Mouse (Mus musculus) liver, embryonic 15.5 days (tissue): ENCODE measurements around the gene Fbxo47. TPM values are rescaled to one million over a fixed set of nuclear protein-coding genes. Genes with fewer than 3 reads are reported as not detected.

Source experiments
- ATAC-seq: fragments of 200-750 bp; cut with Nextera tagmentation; 2 replicates; pipeline ENCODE4 v1.8.0; 2017; ENCODE audit warnings: moderate number of reproducible peaks, mild to moderate bottlenecking, moderate library complexity; ENCODE audit not compliant: insufficient read depth
- H3K27ac ChIP-seq: fragments of 300-500 bp; sonication (generic); replicated peaks from 2 replicates; pipeline ENCODE4 v1.5.1; 2015; ENCODE audit warnings: mild to moderate bottlenecking, inconsistent platforms
- H3K27me3 ChIP-seq: fragments of 300-500 bp; sonication (generic); 2 replicates; pipeline ENCODE4 v1.6.1; 2015; ENCODE audit warnings: mild to moderate bottlenecking, inconsistent platforms
- H3K36me3 ChIP-seq: fragments of 300-500 bp; sonication (generic); replicated peaks from 2 replicates; pipeline ENCODE4 v1.6.1; 2015; ENCODE audit warnings: moderate library complexity, mild to moderate bottlenecking, inconsistent platforms
- H3K4me1 ChIP-seq: fragments of 300-500 bp; sonication (generic); replicated peaks from 2 replicates; pipeline ENCODE4 v1.6.1; 2015; ENCODE audit warnings: inconsistent platforms
- H3K4me2 ChIP-seq: fragments of 300-500 bp; sonication (generic); 2 replicates; pipeline ENCODE4 v1.6.1; 2015; ENCODE audit warnings: moderate library complexity, mild to moderate bottlenecking, inconsistent platforms
- H3K4me3 ChIP-seq: fragments of 300-500 bp; sonication (generic); replicated peaks from 2 replicates; pipeline ENCODE4 v1.5.1; 2015; ENCODE audit warnings: mild to moderate bottlenecking, inconsistent platforms
- H3K9ac ChIP-seq: fragments of 300-500 bp; sonication (generic); 2 replicates; pipeline ENCODE4 v1.6.1; 2015; ENCODE audit warnings: moderate library complexity, mild to moderate bottlenecking, inconsistent platforms
- H3K9me3 ChIP-seq: fragments of 300-500 bp; sonication (generic); replicated peaks from 2 replicates; pipeline ENCODE4 v1.6.1; 2016; ENCODE audit warnings: inconsistent platforms
- WGBS: fragments of 180-500 bp; shearing (Covaris S2); methylation state at CpG from one replicate; pipeline ENCODE4 v1.1.7; 2015; ENCODE audit warnings: mixed read lengths; ENCODE audit not compliant: insufficient replicate concordance; 5-methylcytosine and 5-hydroxymethylcytosine counted together
- polyA plus RNA-seq: library from polyadenylated mRNA; unstranded; fragments of >200 nt; fragmentation: Nextera tagmentation; extraction: Ambion mirVana; gene quantifications from 2 replicates; pipeline ENCODE4 v1.2.1, GENCODE M21; 2015

Gene Fbxo47
- polyA plus RNA-seq, 1 experiment from 2014 or later, result 0.44 TPM

DNA sequence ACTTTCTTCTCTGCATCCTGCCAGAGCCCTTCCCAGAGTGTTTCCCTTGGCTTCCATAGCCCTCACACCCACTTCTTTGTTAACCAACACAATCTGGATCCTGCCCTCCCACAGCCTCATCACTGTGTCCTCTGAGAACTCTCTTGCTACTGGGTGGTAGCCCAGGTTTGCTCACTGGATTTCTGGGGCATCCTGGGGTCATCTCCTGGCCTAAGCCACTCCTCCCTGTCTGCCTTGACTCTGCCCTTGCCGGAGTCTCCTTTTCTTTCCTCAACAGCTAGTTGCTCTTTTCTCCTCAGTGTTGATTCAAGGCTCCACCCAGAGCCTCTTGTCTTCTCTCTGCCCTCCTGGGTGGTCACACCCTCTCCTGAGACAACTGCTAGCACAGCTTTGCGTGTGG is 22.0 kb upstream of the Fbxo47 start:
- Histone ChIP-seq H3K36me3 (no peaks in the 10 kb centered on the region), H3K27me3 (peaks cover under 1% of the 10 kb centered on the region), H3K27ac (no peak overlapping the region), H3K9ac (no peak overlapping the region), H3K4me2 (no peak overlapping the region), H3K4me1 (no peaks in the 10 kb centered on the region), H3K9me3 (no peaks in the 10 kb centered on the region), H3K4me3 (no peak overlapping the region)
- 62% methylated on average over 2 of the region's 2 CpGs for WGBS
- ATAC-seq, result no peak

DNA sequence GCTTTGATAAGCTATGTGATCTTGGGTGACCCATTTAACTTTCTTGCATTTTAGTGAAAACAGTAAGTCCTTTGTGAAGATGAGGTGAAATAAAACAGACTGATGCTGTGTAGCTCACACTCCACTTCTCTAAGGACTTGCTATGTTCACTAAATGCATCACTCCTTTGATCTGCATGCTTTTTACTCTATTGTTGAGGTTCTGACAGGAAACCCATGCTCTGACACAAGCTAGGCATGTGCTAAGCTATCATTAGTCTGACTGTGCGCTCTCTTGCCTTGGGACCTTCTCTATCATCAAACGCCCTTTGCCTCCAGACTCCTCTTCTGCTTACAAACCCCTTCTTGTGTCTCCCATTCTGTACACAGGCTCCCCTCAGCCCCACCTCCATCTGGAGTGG is 21.6 kb upstream of the Fbxo47 start:
- H3K4me2 ChIP-seq, result no peak overlapping the region
- WGBS, result 62% methylated on average over 2 of the region's 2 CpGs
- no peaks in the 10 kb centered on the region for H3K9me3 ChIP-seq
- H3K4me3 ChIP-seq, result no peak overlapping the region
- no peak overlapping the region for H3K27ac ChIP-seq
- peaks cover 4% of the 10 kb centered on the region for H3K27me3 ChIP-seq
- no peak for ATAC-seq
- H3K4me1 ChIP-seq, result no peaks in the 10 kb centered on the region
- no peak overlapping the region for H3K9ac ChIP-seq
- no peaks in the 10 kb centered on the region for H3K36me3 ChIP-seq

DNA sequence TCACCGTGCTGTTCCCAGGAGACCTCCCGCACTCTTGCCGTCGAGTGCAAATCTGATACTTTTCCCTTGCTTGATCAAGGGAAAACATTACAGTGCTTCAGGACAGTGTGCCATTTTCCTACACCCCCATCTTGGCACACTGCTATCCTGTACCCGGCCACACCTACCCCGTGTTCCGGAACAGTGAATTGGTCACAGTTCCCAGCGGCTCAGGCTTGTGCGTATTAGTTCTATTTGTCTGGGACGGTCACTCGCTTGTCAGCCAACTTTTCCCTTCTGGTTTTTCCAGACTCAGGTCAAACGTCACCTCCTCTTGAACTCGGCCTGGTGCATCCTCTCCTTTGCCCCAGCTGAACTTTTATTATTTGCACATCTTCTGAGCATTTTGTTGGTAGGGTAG is 20.8 kb upstream of the Fbxo47 start:
- Histone ChIP-seq H3K27me3 (peaks cover 10% of the 10 kb centered on the region), H3K36me3 (no peaks in the 10 kb centered on the region), H3K4me2 (no peak overlapping the region), H3K27ac (no peak overlapping the region), H3K9ac (no peak overlapping the region), H3K4me3 (no peak overlapping the region), H3K4me1 (no peaks in the 10 kb centered on the region), H3K9me3 (no peaks in the 10 kb centered on the region)
- ATAC-seq, result no peak
- WGBS, result 77% methylated on average over 13 of the region's 13 CpGs

DNA sequence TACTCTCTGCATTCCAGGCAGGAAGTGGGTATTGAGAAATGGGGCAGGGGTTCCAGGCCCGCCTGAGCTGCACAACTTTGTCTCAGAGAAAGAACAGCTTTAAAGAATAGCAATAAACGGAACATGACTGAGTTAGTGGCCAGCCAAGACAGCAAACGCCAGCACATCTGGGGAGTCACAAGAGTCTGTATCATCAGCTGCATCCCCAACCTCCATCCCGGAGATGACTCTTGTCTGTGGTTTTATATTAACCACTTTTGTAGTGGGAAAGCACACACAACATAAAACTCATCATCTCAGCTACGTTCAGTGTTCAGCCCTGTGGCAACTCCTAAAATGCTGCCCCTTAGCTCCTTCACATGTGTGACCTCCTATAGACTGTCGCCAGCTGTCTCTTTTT is 17.9 kb upstream of the Fbxo47 start:
- Histone ChIP-seq H3K36me3 (no peaks in the 10 kb centered on the region), H3K4me1 (no peaks in the 10 kb centered on the region), H3K27me3 (peaks cover 10% of the 10 kb centered on the region), H3K9me3 (no peaks in the 10 kb centered on the region), H3K4me2 (no peak overlapping the region), H3K9ac (no peak overlapping the region), H3K27ac (no peak overlapping the region), H3K4me3 (no peak overlapping the region)
- no peak for ATAC-seq
- 50% methylated on average over 6 of the region's 6 CpGs for WGBS

DNA sequence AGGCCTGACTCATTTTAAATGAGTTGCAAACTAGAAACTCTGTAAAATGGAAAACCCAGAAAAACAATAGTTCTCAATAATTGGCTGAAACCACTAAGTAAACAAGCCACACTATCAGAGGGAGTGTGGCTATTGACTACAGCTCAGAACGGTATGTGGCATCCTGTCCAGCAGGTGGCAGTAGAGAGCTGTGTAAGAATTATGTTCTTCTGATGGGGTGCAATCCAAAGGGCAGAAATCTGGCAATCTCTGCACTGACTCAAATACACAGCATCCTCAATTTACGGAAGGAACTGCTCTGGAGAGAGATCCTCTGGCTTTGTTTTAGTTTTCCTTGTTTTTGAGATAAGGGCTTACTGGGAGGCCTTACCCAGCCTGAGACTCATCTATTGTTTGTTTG is 15.9 kb upstream of the Fbxo47 start:
- 0% methylated on average over 2 of the region's 2 CpGs for WGBS
- Histone ChIP-seq H3K27ac (no peak overlapping the region), H3K27me3 (0 out of 2 replicates have a peak, but pooled peaks cover 10% of the 10 kb centered on the region), H3K36me3 (no peaks in the 10 kb centered on the region), H3K9ac (no peak overlapping the region), H3K4me1 (no peaks in the 10 kb centered on the region), H3K9me3 (no peaks in the 10 kb centered on the region), H3K4me2 (no peak overlapping the region), H3K4me3 (no peak overlapping the region)
- no peak for ATAC-seq

DNA sequence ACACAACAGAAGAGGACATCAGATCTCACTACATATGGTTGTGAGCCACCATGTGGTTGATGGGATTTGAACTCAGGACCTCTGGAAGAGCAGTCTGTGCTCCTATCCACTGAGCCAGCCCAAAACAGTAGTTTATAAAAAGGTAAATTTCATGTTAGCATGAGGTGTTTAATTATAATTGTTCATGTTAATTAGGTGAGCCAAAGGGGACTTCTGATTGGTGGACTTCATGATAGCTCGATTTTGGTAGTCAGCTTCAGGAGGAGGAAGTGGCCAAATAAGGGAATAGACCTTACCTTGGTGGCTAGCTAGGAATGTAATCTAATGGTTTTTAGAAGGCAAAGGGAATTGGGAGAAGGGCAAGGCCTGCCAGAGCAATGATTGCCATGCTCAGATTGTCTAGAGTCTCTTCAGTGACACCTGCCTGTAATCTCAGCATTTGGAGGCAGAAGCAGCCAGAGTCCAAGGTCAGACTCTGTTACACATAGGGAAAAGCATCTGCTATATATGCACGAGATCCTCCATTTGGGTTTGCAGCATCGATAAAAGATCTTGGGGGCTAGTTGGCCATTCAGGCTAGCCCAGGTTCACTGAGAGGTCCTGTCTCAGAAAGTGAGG is 13.7 kb upstream of the Fbxo47 start:
- no peak for ATAC-seq
- WGBS, result 56% methylated on average over 3 of the region's 3 CpGs
- H3K36me3 ChIP-seq, result no peaks in the 10 kb centered on the region

DNA sequence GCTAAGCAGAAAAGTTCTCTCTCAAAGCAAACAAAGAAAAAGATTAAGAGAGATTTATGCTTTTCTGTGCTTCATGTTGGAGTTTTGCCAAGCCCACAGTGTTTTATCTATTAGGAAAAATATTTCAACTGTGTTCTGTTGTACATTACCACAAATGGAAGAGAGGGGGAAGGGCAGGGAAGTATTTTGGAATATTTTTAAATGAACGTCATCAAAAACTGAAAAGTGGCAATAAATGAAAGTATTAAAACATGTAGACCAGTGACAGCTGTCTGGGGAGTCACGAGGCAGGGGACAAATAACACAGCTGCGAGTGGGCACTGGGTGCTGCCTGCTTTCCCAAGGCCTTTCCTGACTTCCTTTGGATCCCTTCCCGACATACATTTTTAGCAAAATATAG is 12.7 kb upstream of the Fbxo47 start:
- 43% methylated on average over 4 of the region's 4 CpGs for WGBS
- Histone ChIP-seq H3K36me3 (no peaks in the 10 kb centered on the region), H3K4me2 (no peak overlapping the region), H3K4me3 (no peak overlapping the region), H3K27me3 (0 out of 2 replicates have a peak, but pooled peaks cover 10% of the 10 kb centered on the region), H3K27ac (no peak overlapping the region), H3K4me1 (no peaks in the 10 kb centered on the region), H3K9ac (no peak overlapping the region), H3K9me3 (no peaks in the 10 kb centered on the region)
- ATAC-seq, result no peak

More for the DNA sequence above, 13.7 kb upstream of the Fbxo47 start:
- H3K9me3 ChIP-seq, result no peaks in the 10 kb centered on the region
- no peaks in the 10 kb centered on the region for H3K4me1 ChIP-seq
- H3K4me2 ChIP-seq, result no peak overlapping the region
- no peak overlapping the region for H3K27ac ChIP-seq
- no peak overlapping the region for H3K4me3 ChIP-seq
- 0 out of 2 replicates have a peak, but pooled peaks cover 10% of the 10 kb centered on the region for H3K27me3 ChIP-seq
- H3K9ac ChIP-seq, result no peak overlapping the region

DNA sequence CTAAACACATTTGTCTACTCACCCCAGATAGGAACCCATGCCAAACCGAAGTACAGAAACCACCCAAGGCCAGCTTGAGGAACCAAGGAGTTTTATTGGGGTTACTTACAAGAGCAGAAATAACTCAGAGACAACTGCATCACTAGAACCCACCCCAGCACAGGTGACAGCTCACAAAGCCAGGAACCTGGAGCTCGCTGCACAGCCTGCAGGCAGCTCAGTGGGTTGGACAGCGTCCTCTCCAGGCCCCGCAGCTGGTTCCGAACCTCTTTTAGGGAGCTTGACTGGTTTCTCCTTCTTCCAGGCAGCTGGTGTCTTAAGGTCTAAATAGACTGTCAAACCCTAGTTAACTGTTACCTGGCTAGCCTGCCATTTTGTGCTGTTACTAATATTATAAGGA is 7.9 kb upstream of the Fbxo47 start:
- Histone ChIP-seq H3K9me3 (no peaks in the 10 kb centered on the region), H3K4me1 (no peaks in the 10 kb centered on the region), H3K36me3 (no peaks in the 10 kb centered on the region), H3K9ac (no peak overlapping the region), H3K4me2 (no peak overlapping the region), H3K27ac (no peak overlapping the region), H3K27me3 (no peaks in the 10 kb centered on the region), H3K4me3 (no peak overlapping the region)
- 58% methylated on average over 5 of the region's 5 CpGs for WGBS
- ATAC-seq, result no peak

DNA sequence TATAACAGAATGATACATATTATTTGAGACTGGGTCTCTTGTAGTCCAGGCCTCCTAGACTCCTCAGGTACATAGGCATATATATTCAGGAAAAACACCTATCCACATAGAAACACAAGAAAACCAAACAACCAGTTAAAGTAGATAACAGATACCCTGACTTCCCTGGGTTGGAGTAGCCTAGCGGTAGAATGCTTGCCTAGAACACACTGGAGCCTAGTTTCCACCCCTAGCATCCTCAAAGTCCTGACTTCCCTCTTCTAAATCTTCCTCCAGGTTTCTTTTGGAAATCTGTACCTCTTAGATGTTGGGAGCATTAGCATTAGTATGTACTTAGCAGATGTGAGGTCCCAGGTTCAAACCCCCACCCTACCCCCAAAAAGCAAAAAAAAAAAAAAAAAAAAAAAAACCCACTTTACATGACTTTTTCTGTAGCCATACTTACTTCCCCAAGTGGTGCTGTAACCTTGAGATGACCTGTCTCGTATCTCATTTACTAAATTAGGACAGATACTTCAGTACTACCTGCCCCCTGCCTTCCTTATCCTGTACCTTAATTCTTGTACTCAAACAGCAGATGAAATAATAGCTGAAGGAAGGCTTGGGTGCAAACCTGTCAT is 1.5 kb upstream of the Fbxo47 start:
- Histone ChIP-seq H3K36me3 (no peaks in the 10 kb centered on the region), H3K4me2 (peak overlapping the region; percentile 76), H3K9ac (no peak overlapping the region), H3K4me1 (peaks cover 22% of the 10 kb centered on the region), H3K9me3 (no peaks in the 10 kb centered on the region), H3K27ac (no peak overlapping the region), H3K27me3 (no peaks in the 10 kb centered on the region), H3K4me3 (0 out of 2 replicates have a peak overlapping the region, but pooled peaks have one; percentile 70)
- no peak for ATAC-seq
- WGBS, result 73% methylated on average over 2 of the region's 2 CpGs

DNA sequence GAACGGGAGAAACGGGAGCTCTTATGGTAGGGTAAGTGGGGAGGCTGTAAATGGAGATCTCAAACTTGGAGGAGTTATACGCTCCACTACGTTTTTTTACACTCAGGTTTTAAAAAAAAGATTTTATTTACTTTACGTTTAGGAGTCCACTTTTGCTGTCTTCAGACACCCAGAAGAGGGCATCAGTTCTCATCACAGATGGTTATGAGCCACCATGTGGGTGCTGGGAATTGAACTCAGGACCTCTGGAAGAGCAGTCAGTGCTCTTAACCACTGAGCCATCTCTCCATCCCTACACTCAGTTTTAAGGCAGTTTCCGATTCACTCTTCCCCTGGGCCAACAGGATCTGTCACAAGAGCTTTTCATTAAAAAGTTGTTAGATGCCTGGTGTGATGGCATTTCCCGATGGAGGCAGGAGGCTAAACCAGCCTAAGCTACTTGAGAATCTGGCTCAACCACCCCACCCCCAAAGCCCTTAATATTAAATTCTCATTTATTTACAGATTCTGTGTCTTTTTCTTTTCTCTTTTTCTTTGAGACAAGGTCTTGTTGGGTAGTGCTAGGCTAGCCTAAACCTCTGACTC is 739 bp upstream of the Fbxo47 start:
- peak overlapping the region; percentile 76 for H3K4me2 ChIP-seq
- H3K9ac ChIP-seq, result peak overlapping the region; percentile 64; the same call in 1 of the 2 replicates
- peak; percentile 2; the same call in 1 of the 2 replicates for ATAC-seq
- H3K36me3 ChIP-seq, result no peaks in the 10 kb centered on the region
- H3K4me3 ChIP-seq, result peak overlapping the region; percentile 70
- H3K27ac ChIP-seq, result peak overlapping the region; percentile 87
- H3K4me1 ChIP-seq, result peaks cover 22% of the 10 kb centered on the region
- no peaks in the 10 kb centered on the region for H3K9me3 ChIP-seq
- 30% methylated on average over 7 of the region's 7 CpGs for WGBS
- no peaks in the 10 kb centered on the region for H3K27me3 ChIP-seq

DNA sequence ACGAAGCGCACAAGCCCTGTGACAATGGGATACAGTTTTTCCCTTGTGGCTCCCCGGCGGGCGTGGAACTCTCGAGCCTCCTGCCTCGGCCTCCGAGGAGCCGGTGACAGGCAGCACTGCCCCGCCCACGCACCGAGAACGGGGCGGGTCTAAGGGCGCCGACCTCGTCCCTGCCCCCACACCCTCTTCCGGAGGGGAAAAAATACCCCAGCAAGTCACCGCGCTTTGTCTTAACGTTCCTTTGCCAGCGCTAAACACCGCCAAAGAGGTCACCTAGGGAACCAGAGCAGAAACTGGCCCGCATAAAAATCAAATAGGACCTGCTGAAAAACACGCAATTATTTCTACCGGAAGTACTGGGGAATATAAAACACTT is 424 bp downstream of the Fbxo47 start:
- ATAC-seq, result peak; percentile 68
- peak overlapping the region; percentile 59 for H3K9ac ChIP-seq
- H3K36me3 ChIP-seq, result no peaks in the 10 kb centered on the region
- peak overlapping the region; percentile 70 for H3K4me3 ChIP-seq
- H3K4me1 ChIP-seq, result peaks cover 22% of the 10 kb centered on the region
- H3K9me3 ChIP-seq, result no peaks in the 10 kb centered on the region
- no peaks in the 10 kb centered on the region for H3K27me3 ChIP-seq
- H3K27ac ChIP-seq, result peak overlapping the region; percentile 87
- H3K4me2 ChIP-seq, result peak overlapping the region; percentile 76
- 6% methylated on average over 26 of the region's 26 CpGs for whole genome bisulfite sequencing
